Mouse (Mus musculus) 3134 (cell line): ENCODE results near the gene Sgsm3.

Source experiments
- DNase-seq: peaks from one replicate; pipeline ENCODE4 v3.0.0-alpha.2; 2011; ENCODE audit warnings: low spot score; ENCODE audit not compliant: insufficient read length; ENCODE audit errors: extremely low read depth

Sgsm3 gene

GRCm38 (mm10) chr15:81060975-81061374 is 83.4 kb downstream of the Sgsm3 start:
- DNase-seq, result no peak
